Mouse (Mus musculus) layer of hippocampus, adult 2 months (tissue): ENCODE measurements around the gene Sdha. TPM values are rescaled to one million over a fixed set of nuclear protein-coding genes. Genes with fewer than 3 reads are reported as not detected.

Experiments
- DNase-seq, 2 experiments: peaks; one replicate each; pipeline ENCODE4 v3.0.0; 2022; ENCODE audit warnings: low spot score in 2 of 2
- H3K27ac ChIP-seq: fragments of 200-600 bp; 2 replicates; pipeline ENCODE4 v1.8.1; 2022
- H3K4me3 ChIP-seq: fragments of 200-600 bp; 2 replicates; pipeline ENCODE4 v1.8.1; 2022; ENCODE audit warnings: mild to moderate bottlenecking
- CTCF ChIP-seq: fragments of 200-600 bp; conservative IDR thresholded peaks from 2 replicates; pipeline ENCODE4 v1.8.1; 2022; ENCODE audit warnings: antibody characterized with exemption, mild to moderate bottlenecking, moderate library complexity
- long read RNA-seq, 2 experiments: library from polyadenylated mRNA; stranded (forward); transcript quantifications; one replicate each; pipeline ENCODE4 v2.0.0; 2021; ENCODE audit warnings: borderline mapping rate in 2 of 2
- total RNA-seq, 2 experiments: library from RNA; stranded (reverse); gene quantifications; 2 replicates each; pipeline ENCODE4 v1.2.3; 2021

Gene Sdha
- total RNA-seq, result 100 to 1,000 TPM; 306 to 317 TPM
- long read RNA-seq, experiment 1, transcript Sdha-201 (15 exons, 2,900 nt), result major isoform, 312 of 386 reads
- long read RNA-seq, experiment 1, partial matches to known transcripts, result 20 of 386 reads
- long read RNA-seq, experiment 1, other reads (novel, unspliced or antisense), result 50 of 386 reads
- long read RNA-seq, experiment 2, transcript Sdha-201 (15 exons, 2,900 nt), result major isoform, 435 of 525 reads
- long read RNA-seq, experiment 2, partial matches to known transcripts, result 78 of 525 reads
- long read RNA-seq, experiment 2, other reads (novel, unspliced or antisense), result 10 of 525 reads

DNA sequence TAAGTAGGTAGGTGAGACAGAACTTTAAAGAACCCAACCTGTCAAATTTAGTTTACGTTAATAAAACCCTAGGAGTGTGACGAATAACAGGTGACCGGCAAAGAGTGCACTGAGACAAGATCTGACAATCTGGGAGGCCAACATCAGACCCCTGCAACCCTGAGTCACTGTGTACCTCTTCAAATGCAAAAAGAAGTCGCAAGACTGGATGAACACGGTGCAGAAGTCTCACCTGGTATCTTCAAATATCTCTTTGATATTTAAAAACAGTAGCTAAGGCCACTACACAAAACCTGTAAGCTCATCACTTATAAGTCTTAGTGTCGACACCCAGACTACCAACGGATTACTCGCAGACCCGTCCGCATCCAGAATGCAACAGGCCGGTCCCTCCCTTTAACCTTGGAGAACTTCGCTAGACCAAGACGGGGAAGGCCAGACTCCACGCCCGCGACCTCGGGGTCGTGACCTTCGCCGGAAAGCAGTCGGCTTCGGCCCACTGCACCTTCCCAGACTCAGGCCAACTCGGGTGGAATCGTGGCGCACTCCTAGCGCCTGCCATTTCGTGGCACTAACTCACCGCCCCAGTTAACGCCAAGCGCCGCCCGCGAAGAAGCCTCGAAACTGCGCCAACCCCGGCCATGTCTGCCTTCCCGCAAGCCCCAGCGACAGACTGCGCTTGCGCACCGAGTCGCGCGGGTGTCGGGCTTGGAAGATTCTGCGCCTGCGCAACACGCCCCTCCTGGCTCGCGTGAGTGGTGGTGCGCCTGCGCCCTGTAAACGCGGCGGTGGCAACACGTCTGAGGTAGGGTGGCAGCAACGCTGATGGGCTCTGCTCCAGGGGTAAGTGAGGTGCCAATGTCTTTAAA is at the start of gene Sdha, which contains the start of gene Ccdc127:
Sdha (minus strand) TSS at position 715 of the 869 bp plus-strand sequence.
Ccdc127 (plus strand) TSS at position 744 of the 869 bp plus-strand sequence.
- H3K4me3 ChIP-seq, result peak within 1 kb of the TSS; percentile 91
- DNase-seq, result peak; percentile 95 to 98
- peak within 1 kb of the TSS; percentile 99 for H3K27ac ChIP-seq
- peak; percentile 35 for TF ChIP-seq CTCF

DNA sequence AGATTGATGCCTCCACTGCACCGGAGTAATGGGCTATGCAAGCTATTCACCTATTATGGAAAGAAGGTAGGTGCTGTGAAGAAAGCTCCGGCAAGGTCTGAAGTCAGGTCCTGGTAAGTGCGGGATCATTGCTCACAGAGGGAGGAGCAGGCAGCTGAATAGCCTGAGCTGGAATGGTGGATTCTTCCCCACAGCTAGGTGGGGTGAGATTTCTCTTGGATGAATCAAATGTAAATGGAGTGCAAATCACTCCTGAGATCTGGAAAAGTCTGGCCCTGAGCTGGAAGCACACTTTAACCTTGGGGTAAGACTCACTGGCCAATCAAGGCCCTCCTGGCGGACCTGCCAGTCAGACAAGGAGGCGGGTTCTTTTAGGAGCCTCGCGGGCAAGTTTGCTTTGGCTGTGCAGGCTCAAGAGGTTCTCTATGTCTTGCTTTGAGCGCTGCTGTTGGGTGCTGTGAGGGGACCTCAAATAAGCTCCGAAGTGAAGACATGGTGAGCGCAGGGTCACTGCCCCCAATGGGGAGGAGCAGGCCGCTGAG is 49.3 kb upstream of the Sdha start, which contains the start of gene Ftl1-ps1:
Ftl1-ps1 (plus strand) TSS at position 397 of the 542 bp plus-strand sequence.
- no peak for DNase-seq
- Histone ChIP-seq H3K27ac (no peak within 1 kb of the TSS), H3K4me3 (no peak within 1 kb of the TSS)
- no peak for TF ChIP-seq CTCF

DNA sequence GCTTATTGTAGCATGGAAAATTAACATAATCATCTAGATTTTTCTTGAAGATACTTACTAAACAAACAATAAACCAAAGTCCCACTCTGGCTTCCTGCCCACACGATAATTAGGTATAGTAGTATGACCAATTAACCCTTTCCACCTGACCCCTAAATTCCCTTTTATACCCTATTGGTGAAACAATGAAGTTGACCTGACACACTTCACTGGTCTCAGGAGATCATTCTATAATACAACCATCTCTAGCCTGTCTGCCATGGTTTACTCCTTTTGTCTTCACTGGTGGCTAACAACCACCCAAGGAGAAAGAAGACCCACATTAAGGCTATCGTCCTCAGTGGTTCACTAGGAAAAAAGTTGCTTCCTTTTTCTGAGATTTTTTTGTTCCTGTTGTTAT is 41.1 kb upstream of the Sdha start:
- no peak for DNase-seq
- no peak for TF ChIP-seq CTCF
- no peak overlapping the region; the same call in 1 of the 2 replicates for H3K4me3 ChIP-seq
- H3K27ac ChIP-seq, result 0 out of 2 replicates have a peak overlapping the region, but pooled peaks have one; percentile 76

DNA sequence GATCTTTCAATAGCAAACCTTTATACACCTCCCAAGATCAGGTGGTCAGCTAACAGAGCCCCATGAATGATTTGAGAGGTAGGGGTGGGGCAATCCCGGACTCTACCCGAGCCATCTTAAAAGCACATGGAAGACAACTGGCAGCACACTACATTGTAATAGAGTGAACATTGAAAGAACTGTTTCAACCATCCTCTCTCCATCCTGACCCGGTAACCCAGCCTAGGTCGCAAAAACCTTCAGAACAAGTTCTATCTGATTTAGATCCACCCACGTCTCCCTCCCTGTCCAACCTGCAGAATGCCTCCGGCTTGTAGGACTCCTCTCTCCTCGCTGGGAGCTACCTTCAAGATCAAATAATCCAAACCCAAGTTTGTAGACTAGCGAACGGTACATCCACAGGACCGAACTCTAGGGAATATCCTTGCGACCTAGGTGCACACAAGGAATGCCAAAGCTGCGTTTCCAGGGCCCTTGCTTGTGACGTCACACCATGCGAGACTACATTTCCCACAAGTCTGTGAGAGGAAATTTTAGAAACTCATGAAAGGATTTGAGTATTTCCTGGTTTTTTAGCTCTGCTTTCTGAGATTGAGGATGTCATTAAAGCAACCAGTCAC is 40.4 kb upstream of the Sdha start, which contains the start of gene Zfp72:
Zfp72 (minus strand) TSS at position 466 of the 620 bp plus-strand sequence.
- Histone ChIP-seq H3K4me3 (peak within 1 kb of the TSS; percentile 74), H3K27ac (peak within 1 kb of the TSS; percentile 76)
- TF ChIP-seq CTCF, result no peak
- DNase-seq, result peak; percentile 77 to 83

DNA sequence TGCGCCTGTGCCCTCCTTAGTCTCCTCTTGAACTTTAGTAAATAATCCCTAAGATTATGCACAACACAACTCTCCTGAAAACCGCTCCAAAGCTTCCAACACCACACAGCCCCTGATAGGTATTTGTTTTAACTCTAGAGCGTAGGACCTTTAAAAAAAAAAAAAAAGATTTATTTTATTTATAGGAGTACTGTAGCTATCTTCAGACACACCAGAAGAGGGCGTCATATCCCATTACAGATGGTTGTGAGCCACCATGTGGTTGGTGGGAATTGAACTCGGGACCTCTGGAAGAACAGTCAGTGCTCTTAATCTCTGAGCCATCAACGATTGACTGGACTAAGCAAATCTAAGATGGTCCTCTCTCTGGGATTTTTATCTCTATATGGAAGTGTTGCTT is 39.6 kb upstream of the Sdha start:
- DNase-seq, result no peak
- peak overlapping the region; percentile 74 for H3K4me3 ChIP-seq
- no peak overlapping the region for H3K27ac ChIP-seq
- TF ChIP-seq CTCF, result peak; percentile 64

DNA sequence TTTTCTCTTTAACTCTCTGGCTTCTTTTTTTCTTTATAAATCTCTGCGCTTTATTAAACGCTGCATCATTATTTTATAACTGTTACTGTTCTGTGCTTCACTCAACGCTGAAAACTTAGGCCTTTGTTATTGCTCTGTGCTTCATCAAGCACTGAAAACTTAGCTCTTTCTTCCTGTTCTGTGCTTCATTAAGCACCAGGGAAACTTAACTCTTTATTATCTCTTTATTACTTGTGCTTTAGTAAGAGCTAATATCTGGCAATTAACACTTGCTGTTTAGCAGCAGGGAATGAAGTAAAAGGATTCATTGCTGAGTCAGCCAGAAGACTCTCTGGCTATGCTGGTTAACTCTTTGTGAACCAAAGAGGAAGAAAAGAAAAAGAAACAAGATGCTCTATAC is 32.2 kb upstream of the Sdha start:
- TF ChIP-seq CTCF, result no peak
- DNase-seq, result no peak
- Histone ChIP-seq H3K27ac (peak overlapping the region; percentile 14; the same call in 1 of the 2 replicates), H3K4me3 (no peak overlapping the region)

DNA sequence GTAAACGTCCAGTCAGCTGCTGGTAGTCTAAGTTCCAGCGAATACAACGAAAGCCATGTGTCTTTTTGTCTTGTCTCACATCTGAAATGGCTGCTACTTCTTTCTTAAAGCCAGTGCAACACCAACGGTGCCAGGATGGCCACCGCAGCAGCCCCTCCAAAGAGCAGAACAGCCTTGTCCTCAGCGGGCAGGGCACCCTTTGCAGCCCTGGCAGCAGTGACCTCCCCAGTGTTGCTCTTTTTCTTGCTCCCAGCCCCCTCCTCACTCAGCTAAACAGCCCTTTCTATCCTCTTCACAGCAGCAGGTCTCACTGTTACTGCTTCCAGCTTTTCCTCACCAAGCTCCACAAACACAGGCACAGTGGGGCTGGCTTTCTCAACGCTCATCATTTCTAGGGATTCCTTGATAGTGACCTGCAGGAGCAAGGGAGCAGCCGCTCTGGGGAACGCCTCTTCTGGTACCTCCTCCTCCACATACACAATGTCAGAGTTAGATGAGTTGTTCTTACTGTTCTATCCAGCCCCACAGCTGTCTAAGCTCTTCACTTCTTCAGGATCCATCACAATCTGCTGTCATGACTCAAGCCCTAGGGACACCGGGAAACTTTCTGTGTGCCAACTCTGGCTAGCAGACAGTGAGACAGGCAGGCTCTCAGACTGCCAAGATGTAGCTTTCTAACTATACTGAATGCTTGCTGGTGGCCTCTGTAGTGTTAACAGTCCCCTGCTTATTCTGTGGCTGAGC is 31.6 kb upstream of the Sdha start:
- H3K27ac ChIP-seq, result peak overlapping the region; percentile 14; the same call in 1 of the 2 replicates
- TF ChIP-seq CTCF, result no peak
- DNase-seq, result no peak
- no peak overlapping the region for H3K4me3 ChIP-seq

DNA sequence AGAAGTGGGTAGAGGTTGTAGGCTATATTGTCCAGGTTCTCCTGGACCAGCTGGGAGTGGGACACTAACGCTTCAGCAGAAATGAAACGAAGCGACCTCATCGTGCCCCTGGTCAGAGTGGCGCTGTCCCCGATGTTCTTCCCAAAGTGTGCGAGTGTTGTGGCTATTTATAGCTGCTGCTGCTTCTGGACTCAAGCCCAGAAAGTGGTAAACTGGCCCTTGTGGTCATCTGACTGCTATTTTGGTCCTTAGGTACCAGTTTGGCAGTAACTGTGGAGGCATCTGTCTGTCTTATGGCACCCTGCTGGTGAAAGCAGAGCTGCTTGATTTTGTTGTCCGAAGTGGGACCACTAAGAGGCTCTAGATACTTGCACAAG is 13.8 kb upstream of the Sdha start, which contains the start of gene Lrrc14b:
Lrrc14b (minus strand) TSS at position 147 of the 377 bp plus-strand sequence.
- H3K27ac ChIP-seq, result no peak within 1 kb of the TSS
- no peak within 1 kb of the TSS for H3K4me3 ChIP-seq
- no peak for DNase-seq
- no peak; the same call in 1 of the 2 replicates for TF ChIP-seq CTCF

DNA sequence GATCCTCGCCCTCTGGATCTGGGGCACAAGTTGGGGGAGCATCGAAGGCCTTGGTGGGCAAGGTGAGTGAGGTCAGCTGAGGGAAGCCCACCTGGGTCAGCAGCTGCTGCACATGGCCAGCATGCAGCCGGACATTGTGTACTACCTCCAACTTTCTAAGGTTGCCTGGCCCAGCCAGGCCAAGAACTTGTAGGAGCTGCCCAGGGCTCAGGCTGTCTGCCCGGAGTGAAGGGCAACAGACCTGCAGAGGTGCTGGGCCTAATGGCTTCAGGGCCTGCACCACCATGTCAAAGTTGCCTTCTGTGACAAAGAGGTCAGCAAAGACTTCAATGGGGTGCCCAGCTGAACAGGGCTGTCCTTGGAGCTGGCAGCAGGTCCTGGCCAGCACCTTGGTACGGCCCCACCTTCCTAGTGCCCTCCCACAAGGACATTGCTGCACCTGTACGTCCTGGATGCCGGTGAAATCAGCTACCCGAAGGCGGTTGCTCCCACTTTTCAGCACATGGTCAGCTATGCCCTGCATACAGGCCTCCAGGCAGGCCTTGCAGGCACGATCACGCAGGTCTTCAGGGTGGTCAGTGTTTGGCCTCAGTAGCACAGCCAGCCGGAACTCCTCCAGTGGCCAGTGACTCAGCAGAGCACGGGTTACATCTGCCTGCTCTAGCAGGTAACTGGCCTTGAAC is 13.2 kb upstream of the Sdha start:
- Histone ChIP-seq H3K4me3 (no peak overlapping the region), H3K27ac (no peak overlapping the region)
- DNase-seq, result no peak
- no peak for TF ChIP-seq CTCF

DNA sequence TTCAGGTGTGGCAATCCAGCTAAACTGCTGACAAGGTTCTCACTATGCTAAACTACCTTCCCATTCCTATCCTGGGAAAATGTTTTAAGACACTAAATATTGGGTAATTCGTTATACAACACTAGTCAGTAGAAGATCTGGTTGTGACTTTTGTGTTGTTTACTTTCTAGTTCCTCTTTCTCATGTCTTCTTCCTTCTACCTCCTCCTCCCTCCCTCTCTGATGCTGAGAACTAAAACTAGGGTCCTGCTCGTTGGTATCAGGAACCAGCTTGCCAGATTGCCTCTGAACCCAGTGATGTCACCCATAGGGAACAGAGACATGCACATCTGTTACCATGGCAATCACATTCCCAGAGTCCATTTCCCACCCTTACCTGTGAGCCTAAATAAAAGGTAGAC is 12.1 kb upstream of the Sdha start:
- no peak overlapping the region for H3K4me3 ChIP-seq
- DNase-seq, result no peak
- H3K27ac ChIP-seq, result no peak overlapping the region
- no peak for TF ChIP-seq CTCF

DNA sequence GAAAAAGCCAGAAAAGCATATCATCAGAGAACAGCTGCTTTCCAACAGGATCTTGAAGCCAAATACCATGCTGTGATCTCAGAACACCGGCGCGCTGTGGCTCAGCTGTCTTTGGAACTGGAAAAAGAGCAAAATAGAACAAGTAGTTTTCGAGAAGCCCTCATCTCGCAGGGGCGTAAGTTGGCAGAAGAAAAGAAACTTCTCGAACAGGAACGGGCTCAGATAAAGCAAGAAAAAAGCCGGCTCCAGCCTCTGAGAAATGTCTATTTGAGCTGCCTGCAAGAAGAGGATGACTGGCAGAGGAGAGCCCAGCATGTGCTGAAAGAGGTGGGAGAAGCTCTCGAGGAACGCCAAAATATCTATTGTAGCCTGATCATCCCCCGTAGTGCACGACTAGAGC is 6.4 kb upstream of the Sdha start:
- no peak for TF ChIP-seq CTCF
- H3K27ac ChIP-seq, result no peak overlapping the region
- DNase-seq, result peak in 1 of 2 experiments; percentile 29
- no peak overlapping the region for H3K4me3 ChIP-seq
